Mouse (Mus musculus): ENCODE measurements around the gene Cdk5r2.
"Not testable (repeated sequence)": the region's sequence is repeated elsewhere in the genome, so short reads cannot be mapped to it uniquely, and the experiment has no call there.

The Cdk5r2 gene

DNA sequence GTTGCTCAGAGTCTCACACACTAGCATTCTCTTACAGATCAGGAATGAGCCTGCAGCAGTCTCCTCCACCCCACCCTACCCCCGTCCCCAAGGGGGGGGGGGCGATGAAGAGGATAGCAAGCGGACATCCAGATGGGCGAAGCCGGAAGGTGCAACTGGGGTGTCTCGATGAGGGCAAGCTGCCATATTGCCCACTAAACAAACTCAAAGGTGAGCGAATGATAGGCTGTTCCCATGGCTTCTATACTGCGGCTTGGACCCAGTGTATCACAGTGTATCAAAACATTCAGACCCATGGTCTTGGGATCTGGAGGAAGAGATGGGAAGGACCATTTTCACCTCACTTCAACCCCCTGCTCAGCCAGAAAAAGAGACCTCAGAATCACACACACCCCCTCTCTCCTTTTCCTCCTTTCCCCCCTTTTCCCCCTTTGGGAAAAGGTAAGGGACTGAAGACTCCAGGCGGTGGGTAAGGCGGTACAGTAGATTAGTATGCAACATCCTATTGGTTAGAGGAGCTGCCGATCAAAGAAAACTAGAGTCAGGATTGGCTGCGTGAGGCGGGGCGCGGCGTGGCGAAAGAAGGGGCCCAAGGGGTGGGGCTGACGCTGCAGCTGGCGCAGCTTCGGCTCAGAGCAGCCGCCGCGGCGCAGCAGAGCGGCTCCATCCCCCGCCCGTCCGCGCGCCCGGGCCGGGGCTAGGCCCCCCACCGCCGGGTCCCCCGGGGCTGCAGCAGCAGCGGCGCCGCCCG, at the start of gene Cdk5r2:
TSS of gene Cdk5r2 (plus strand) at position 629 of the 751 bp plus-strand sequence.
- DNase-seq (ENCODE audit: low spot score in 2 of 2), result peak; percentile 96 to 97

DNA sequence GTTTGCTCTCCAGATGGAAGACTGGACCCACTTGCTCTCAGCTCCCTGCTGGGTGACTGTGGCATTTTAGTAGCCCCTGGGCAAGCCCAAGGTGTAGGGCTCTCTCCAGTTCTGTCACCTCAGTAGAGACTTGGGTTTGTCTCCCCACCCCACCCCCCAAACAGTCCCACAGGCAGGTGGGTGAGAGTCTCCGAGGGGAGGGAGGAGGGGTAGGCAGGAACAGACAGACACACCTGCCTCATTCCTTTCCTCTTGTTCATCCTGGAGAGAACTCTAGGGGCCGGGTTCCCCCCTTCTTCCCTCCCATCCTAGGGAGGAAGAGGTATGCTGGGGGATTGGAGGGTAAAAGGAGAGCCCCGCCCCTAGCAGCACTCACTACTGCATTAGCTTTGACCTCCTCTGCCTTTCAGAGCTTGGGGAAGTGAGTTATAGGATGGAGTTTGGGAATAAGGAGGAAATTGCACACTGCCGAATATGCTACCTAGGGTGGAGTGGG, 49.3 kb upstream of the Cdk5r2 start:
- no peak for DNase-seq (ENCODE audit: low spot score in 2 of 2)

DNA sequence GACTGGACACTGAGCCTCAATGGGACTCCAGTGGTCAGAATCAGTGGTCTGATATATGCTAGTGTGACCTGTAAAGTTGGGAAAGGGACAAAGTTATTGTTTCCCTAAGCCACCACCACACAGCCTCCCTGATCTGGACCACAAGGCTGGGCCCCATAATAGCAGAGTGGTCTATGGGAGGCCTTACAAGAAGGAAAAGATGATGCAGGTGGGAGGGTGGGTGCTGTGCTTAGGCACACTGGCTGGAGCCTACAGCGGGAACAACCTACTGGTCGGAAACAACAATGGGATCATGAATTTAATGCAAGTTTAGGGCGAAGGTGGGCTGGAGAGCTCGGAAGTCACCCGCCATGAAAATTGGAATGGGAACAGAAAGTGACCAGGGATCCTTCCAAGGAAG, 48.9 kb upstream of the Cdk5r2 start:
- no peak for DNase-seq (ENCODE audit: low spot score in 2 of 2)

DNA sequence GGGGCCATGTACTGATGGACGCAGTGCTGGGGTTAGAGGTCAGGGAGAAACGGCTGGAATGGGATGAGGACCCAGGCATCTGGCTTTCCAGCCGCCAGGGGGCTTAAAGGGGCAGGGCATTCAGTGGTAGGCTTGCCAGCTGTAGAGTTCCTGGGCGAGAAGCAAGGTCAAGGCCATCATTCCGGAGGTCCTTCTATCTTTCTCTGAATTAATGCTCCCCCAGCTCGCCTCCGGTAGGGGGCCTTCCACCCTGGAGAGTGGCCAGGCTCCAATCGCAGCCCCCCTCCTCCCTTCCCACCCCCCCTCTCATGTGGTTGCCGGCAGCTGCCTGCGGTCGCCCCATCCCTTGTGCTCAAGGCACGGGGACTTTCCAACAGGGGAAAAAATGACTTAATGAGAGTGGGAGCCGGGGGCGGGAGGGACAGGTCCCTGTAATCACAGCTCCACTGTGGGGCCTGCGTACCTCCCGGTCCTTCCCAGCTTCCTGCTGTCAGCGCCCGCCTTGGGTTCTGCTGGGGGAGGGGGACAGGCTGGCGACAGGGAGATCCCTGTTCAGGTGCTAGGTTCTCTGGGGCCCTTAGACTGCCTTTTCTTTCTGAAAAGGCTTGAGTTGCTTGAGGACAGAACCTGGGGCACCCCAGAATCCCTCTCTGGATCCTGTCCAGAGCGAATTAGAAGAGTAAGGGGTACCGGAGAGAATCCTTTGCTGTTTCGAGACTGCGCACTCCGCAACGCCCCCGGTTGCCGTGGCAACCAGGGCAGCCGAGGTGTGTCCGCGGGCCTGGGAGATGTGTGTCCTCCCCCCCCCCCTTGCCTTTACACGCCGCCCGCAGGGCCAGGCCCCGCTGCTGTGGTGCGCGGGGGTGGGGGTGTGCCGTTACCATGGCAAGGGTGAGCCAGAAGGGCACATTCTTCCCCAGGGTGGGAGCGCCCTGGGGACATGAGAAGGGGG, 48.1 kb upstream of the Cdk5r2 start:
- peak; percentile 78 to 86 for DNase-seq (ENCODE audit: low spot score in 2 of 2)

DNA sequence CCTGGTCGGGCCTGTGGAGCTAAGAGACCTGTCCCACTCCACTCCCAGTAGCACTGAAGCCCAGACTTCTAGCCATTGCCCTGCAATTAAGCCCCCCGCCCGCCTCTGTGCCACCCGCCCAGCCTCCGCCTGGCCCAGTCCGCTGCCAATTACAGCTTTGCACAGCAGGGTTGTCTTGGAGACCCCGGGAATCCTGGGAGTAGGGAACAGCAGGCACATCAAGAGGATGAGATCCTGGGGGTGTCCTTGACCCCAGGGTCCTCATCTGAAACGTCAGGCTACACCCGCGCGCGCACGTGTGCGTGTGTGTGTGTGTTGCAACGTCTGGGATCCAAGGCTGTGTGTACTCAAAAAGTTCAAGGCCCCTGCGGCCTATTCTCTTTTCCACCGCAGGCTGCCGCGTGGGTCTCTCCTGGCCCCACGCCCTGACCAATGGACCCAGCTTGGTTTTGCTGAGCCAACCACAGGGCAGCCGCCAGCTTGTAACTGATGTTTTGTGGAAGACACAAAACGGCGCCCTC, 47.1 kb upstream of the Cdk5r2 start:
- DNase-seq (ENCODE audit: low spot score in 2 of 2), result peak in 1 of 2 experiments; percentile 54

DNA sequence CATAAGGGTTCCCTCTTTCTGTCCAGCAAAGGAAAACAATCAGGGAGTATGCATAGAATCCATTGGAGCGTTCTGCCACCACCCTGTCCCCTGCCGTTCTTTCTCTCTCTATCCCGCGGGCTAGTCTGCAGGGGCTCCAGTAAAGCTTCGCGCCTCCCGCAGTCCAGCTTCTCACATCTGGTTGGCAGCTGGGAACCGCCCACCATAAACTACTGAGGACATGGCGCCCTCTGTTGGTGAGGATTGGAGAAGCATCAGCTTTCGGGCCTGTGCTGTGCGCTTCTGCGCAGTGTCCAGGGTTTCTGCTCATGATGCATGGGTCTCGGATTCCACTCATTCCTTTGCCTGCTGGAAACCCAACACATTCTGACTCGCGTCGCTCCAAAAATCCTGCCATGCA, 46.7 kb upstream of the Cdk5r2 start:
- peak; percentile 92 to 93 for DNase-seq (ENCODE audit: low spot score in 2 of 2)

DNA sequence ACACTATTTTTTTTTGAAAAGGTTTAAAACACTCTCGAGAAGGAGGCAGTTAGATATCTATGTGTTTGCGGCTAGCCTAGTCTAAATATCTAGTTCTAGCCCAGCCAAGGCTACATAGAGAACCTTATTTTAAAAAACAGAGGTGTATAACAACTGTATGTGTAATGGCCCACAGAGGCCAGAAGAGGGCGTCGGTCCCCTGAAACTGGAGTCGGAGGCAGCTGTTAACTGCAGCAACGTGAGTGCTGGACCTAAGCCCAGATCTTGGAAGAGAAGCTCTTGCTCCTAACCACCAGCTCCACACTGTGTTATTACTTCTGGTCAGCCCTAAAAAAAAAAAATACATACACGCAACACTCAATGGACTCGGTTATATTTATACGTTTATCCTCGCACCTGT, 45.7 kb upstream of the Cdk5r2 start:
- DNase-seq (ENCODE audit: low spot score in 2 of 2), result no peak

DNA sequence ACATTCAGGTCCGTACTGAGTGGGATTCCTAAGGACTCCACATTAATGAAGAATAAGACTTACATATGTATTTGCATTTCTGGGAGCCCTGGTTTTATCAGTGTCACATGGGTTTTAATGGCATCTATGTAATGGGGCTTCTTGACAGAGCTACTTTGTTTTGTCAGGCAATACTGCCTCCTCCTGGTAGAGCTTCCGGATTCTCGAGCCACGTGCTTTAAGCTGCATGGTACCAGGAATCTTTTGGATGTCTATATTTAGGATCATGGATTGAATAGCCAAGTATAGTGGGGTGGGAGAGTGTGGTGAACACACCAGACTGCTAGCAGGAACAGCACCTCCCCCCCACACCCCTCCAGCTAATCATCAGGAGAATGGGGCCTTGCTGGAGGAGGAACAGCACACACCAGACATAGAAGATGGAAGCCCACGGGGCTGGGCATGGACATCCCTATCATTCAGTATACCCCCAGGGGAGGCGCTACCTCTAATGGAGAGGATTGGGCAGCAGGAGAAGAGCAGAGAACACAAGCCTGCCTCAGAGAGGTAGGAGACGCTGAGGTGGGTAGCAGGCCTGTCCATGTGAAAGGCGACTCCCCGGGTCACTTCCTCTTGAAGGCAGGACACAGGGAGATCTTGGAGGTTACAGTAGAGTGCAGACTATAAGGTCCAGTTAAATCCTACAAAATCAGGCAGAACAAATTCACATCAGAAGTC, 39.6 kb upstream of the Cdk5r2 start:
- DNase-seq (ENCODE audit: low spot score in 2 of 2), result no peak

DNA sequence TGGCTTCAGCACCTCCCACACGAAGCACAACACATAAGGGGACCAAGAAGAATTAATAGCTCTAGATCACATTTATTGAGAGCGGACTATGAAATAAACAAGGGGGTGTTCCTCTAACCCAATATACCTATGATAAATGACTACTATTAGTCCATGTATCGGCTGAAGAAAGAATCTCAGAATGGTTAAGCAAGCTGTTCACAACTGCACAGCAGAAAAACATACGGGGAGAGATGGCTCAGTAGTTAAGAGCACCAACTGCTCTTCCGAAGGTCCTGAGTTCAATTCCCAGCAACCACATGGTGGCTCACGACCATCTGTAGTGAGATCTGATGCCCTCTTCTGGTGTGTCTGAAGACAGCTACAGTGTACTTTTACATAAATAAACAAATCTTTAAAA, 38.8 kb upstream of the Cdk5r2 start:
- DNase-seq (ENCODE audit: low spot score in 2 of 2), result not testable (repeated sequence)

DNA sequence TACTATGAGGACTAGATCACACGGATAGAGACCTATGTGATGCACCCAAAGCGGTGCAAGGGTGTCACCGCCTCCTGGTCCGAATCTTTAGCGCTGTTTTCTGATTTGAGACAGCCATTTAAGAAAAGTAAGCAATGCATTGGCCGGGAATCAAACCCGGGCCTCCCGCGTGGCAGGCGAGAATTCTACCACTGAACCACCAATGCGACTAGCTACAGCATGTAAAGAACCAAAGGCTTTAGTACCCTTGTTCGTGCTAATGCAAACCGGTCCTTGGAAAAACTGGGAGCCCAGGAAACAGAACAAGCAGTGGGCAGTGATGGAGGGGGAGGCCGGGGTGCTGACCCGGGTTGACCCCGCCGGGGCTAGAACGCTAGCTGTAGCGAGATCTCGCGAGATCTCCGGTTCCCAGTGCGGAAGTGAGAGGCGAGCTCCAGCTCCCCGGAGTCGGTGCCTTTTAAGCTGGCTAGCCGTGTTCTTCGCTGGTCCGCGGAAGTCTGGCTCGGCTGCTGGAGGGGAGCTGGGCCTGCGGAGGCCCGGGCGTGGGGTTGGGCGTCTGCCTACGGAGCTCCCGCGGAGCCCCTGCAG, 38.0 kb upstream of the Cdk5r2 start:
- peak; percentile 95 to 96 for DNase-seq (ENCODE audit: low spot score in 2 of 2)

DNA sequence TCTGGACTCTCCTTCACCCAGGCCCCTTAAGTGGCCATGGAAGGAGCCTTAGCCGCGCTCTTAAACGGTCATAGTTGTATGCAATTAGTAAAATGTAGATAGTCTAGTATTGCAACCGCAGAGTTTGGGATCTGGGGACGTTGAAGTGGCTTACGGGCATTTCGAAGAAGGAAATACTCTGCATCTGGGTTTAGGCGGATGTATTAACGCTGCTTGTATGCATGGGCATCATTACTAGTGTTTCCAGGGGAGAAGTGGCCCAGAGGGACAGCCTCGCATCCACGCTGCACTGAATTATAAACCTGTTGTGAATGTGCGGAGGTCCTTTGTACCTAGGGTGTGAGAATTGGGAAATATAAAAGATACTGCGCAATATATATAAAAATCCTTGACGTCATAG, 37.5 kb upstream of the Cdk5r2 start:
- DNase-seq (ENCODE audit: low spot score in 2 of 2), result no peak

DNA sequence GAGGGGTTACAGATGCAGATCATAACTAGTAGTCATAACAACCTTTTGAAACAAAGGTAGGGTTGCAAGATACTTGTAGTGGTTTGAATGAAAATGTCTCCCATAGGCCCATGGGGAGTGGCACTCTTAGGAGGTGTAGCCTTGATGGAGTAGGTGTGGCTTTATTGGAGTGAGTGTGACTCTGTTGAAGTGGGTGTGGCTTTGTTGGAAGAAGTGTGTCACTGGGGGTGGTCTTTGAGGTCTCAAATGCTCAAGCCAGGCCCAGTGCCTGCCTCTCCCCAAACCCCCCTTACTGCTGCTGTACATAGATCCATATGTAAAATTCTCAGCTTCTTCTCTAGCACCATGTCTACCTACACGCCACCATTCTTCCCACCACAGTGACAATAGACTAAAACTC, 36.2 kb upstream of the Cdk5r2 start:
- DNase-seq (ENCODE audit: low spot score in 2 of 2), result no peak

DNA sequence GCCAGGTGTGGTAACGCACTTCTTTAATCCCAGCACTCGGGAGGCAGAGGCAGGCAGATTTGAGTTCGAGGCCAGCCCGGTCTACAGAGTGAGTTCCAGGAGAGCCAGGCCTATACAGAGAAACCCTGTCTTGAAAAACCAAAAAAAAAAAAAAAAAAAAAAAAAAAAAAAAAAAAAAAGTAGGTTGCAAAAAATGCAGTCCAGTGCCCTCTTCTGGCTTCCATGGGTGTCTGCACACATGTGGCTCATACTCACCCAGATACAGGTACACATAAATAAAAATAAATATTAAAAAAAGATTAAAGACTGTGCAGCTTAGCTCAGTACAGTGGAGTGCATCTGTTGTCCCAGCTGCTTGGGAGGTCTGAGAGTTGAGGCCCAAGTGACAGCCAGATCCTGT, 31.1 kb upstream of the Cdk5r2 start:
- DNase-seq (ENCODE audit: low spot score in 2 of 2), result not testable (repeated sequence)

DNA sequence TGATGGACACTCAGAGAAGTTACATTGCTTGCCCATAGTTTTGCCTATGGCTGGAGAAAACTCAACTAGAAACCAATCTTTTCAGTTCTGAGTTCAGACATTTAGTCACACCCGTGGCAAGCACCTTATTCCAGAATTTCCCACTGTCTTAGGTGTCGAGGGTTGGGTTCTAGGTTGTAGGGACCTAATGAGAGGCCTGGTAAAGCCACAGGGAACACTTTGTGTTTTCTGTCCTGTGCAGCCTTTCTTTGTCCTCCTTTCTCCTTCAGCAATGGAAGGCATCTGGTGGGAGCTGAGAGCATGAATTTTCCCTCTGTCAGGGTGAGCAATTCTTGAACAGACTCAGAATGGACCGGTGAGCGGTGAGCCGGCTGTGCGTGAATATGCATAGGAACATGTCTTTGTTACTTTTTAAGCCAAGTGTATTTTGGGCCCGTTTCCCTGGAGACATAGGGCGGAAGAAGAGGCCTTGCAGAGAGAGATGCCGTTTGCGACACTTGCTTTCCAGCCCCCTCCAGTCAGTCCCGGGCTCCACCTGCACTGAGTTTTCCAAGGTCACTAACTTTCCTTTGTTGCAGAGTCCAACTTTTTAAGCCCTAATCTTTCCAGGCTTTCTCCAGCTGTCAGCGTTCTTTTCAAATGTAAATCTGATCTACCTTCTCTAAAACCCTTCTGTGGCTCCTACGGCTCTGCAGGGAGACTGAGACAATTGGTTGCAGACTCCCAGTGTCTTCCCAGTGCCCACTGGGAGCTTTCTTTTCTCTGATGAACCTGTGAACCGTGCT, 30.0 kb upstream of the Cdk5r2 start:
- peak; percentile 78 to 91 for DNase-seq (ENCODE audit: low spot score in 2 of 2)

DNA sequence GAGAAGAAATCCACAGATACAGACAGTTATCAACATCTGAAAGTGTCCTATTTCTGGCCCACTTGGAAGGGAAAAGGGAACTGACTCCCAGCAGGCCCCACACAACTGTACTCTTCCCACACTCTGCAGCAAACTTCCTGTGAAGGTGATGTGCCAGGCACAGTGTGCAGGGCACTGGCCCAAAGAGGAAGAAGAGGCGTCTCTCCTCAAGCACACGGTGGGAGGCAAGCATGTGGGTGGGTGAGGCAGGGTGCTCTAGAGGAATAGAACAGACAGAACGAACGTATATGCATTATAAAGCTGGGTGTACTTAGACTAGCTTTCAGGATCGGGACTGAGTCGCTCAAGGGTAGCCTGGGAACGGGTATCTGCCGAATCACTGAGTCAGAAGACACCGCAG, 24.7 kb upstream of the Cdk5r2 start:
- DNase-seq (ENCODE audit: low spot score in 2 of 2), result no peak

DNA sequence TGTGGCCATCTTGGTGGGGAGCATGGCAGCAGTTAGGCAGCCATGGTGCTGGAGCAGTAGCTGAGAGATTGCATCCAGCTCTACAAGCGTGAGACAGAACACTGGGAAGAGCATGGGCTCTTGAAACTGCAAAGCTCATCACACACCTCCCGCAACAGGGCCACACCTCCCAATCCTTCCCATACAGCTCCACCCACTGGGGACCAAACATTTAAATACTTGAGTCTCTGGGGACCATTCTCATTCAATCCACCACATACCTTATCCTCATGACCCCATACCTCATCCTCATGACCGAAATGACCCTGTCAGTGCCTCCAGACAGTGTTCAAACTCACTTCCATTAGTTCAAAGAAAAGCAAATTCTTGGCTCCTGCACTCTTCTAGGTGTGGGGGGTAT, 21.5 kb upstream of the Cdk5r2 start:
- DNase-seq (ENCODE audit: low spot score in 2 of 2), result no peak

DNA sequence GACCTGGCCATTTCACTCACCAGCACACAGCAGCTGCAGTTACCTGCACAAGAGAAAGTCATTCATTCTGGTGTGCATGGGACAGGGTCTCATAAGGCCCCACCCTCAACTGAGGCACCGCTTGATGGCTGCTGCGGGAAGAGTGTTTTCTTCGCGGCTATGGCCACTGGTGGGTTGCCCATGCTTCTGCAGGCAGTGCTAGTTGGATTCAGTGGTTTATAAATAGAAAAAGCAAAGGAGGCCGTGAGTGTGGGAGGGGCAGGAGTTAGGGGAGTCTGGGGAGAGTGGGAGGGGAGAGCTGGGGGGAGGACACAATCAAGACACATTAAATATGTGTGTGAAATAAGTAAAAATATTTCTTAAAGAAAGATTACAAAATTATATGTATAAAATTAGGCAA, 11.6 kb upstream of the Cdk5r2 start:
- DNase-seq (ENCODE audit: low spot score in 2 of 2), result no peak

DNA sequence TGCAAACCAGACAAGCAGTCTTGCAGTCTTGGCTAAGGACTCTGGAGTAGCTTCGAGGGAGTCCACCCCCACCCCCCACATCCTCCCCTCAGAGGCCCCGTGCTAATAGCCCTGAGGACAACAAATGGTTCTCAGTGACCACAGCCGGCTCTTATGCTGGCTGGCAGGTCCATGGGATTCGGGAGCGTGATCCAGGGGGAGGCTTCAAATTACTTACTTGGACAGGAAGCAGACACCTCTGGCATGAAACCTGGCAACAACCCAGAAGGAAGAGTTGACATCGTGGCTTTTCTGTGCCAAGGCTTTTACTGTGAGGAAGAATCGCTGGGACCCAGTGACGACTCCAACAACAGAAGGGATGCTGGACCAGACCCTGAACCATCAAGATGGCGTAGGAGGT, 8.4 kb upstream of the Cdk5r2 start:
- DNase-seq (ENCODE audit: low spot score in 2 of 2), result no peak

DNA sequence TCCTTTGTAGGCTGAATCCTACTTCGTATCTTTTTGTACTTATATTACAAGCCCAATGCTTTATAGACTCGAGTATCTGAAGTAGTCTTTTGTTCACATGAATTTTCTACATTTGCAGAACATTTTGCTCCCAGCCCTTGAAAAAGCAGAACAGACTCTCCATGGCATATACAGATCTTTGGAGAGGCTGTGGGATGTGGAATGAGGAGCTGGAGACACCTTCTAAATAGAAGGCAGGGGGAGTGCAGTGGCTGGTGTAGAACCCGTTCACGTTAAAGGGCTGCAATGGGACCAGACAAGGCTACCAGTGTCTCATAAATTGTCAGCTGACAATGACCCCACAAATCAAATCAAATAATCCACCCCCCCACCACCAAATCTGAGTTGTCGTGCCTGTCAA, 5.8 kb upstream of the Cdk5r2 start:
- DNase-seq (ENCODE audit: low spot score in 2 of 2), result no peak

DNA sequence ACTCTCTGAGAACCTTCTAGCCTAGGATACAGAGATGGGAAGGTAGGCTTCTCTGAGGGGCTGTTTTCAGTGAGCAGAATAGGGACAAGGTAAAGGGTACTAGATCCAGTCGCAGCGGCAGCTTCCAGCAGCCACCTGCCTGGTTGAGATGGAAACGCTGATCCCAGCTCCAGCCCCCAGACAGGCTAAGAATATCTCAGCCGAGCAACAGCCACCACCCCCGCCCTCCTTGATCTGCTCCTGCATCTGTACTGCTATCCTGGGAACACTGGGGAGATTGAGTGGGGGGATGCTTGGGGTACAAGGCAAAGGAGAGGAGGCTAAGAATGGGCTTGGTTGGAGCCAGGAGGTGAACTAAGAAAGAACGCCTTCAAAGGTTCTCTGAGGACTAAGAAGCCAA, 4.5 kb upstream of the Cdk5r2 start:
- peak; percentile 85 to 88 for DNase-seq (ENCODE audit: low spot score in 2 of 2)

All from right cerebral cortex, postnatal 10 days (tissue).